Mouse (Mus musculus) MEL (cell line): Measurements from ENCODE around the gene Id2. TPM values are rescaled to one million over a fixed set of nuclear protein-coding genes. Genes with fewer than 3 reads are reported as not detected.

ENCODE experiments used
- DNase-seq: peaks from one replicate; pipeline ENCODE4 v3.0.0; 2011; ENCODE audit warnings: low read depth, low spot score
- H3K27ac ChIP-seq: 2 replicates; pipeline ENCODE4 v1.5.1; 2012; ENCODE audit warnings: low read depth, mild to moderate bottlenecking, control low read depth, low read length, moderate library complexity; ENCODE audit not compliant: control insufficient read depth
- H3K27me3 ChIP-seq, 2 experiments: fragments of 150-350 bp in 1 of 2; sonication (generic) in 1 of 2; 2 replicates each; pipeline ENCODE4 v1.6.1; 2012; ENCODE audit warnings: low read length in 2 of 2, mild to moderate bottlenecking in 2 of 2, improper control_type of control experiment in 1 of 2, moderate library complexity in 1 of 2; ENCODE audit not compliant: insufficient read depth in 2 of 2, control insufficient read depth in 1 of 2
- H3K36me3 ChIP-seq, 2 experiments: 2 replicates each; pipeline ENCODE4 v1.6.1; 2012 to 2014; ENCODE audit warnings: low read length in 2 of 2, improper control_type of control experiment in 1 of 2, inconsistent platforms in 1 of 2, mild to moderate bottlenecking in 1 of 2; ENCODE audit not compliant: insufficient read depth in 2 of 2, control insufficient read depth in 1 of 2
- H3K4me1 ChIP-seq, 2 experiments: fragments of 150-350 bp in 1 of 2; sonication (generic) in 1 of 2; 2 replicates each; pipeline ENCODE4 v1.6.1; 2012; ENCODE audit warnings: low read length in 2 of 2, improper control_type of control experiment in 1 of 2, mild to moderate bottlenecking in 1 of 2; ENCODE audit not compliant: insufficient read depth in 2 of 2, control insufficient read depth in 1 of 2
- H3K4me3 ChIP-seq, 2 experiments: fragments of 150-350 bp in 1 of 2; sonication (generic) in 1 of 2; 2 replicates each; pipeline ENCODE4 v1.5.1; 2012; ENCODE audit warnings: low read depth in 2 of 2, low read length in 2 of 2, mild to moderate bottlenecking in 2 of 2, moderate library complexity in 2 of 2, control low read depth in 1 of 2, improper control_type of control experiment in 1 of 2; ENCODE audit not compliant: control insufficient read depth in 1 of 2, insufficient read depth in 1 of 2
- H3K79me2 ChIP-seq: 2 replicates; pipeline ENCODE4 v1.6.1; 2012; ENCODE audit warnings: mild to moderate bottlenecking, low read length, moderate library complexity; ENCODE audit not compliant: control insufficient read depth, poor library complexity, insufficient read depth
- H3K9ac ChIP-seq: 2 replicates; pipeline ENCODE4 v1.6.1; 2012; ENCODE audit warnings: low read depth, mild to moderate bottlenecking, control low read depth, low read length, moderate library complexity; ENCODE audit not compliant: control insufficient read depth, poor library complexity, severe bottlenecking
- H3K9me3 ChIP-seq: fragments of 150-350 bp; sonication (generic); replicated peaks from 2 replicates; pipeline ENCODE4 v1.6.1; 2012; ENCODE audit warnings: mild to moderate bottlenecking, low read length, improper control_type of control experiment, moderate library complexity; ENCODE audit not compliant: insufficient read depth
- BHLHE40 ChIP-seq: IDR thresholded peaks from 2 replicates; pipeline ENCODE4 v1.6.1; 2012; ENCODE audit warnings: low read depth, mild to moderate bottlenecking, inconsistent platforms, low read length, improper control_type of control experiment, borderline replicate concordance
- CHD2 ChIP-seq: IDR thresholded peaks from 2 replicates; pipeline ENCODE4 v1.6.1; 2011; ENCODE audit warnings: low read length, improper control_type of control experiment
- ELF1 ChIP-seq: IDR thresholded peaks from 2 replicates; pipeline ENCODE4 v1.6.1; 2014; ENCODE audit warnings: low read depth, mild to moderate bottlenecking, inconsistent platforms, low read length, improper control_type of control experiment, moderate library complexity
- EP300 ChIP-seq, 2 experiments: IDR thresholded peaks; 2 replicates each; pipeline ENCODE4 v1.6.1; 2011; ENCODE audit warnings: improper control_type of control experiment in 2 of 2, low read length in 2 of 2, low read depth in 1 of 2, mild to moderate bottlenecking in 1 of 2
- ETS1 ChIP-seq: IDR thresholded peaks from 2 replicates; pipeline ENCODE4 v1.6.1; 2012; ENCODE audit warnings: low read depth, mild to moderate bottlenecking, inconsistent platforms, low read length, improper control_type of control experiment, moderate library complexity
- KAT2A ChIP-seq: conservative IDR thresholded peaks from 2 replicates; pipeline ENCODE4 v1.6.1; 2012; ENCODE audit warnings: low read depth, low read length, improper control_type of control experiment, inconsistent platforms
- MAX ChIP-seq: IDR thresholded peaks from 2 replicates; pipeline ENCODE4 v1.6.1; 2011; ENCODE audit warnings: low read length, improper control_type of control experiment
- MAZ ChIP-seq: IDR thresholded peaks from 2 replicates; pipeline ENCODE4 v1.6.1; 2012; ENCODE audit warnings: low read depth, mild to moderate bottlenecking, inconsistent platforms, low read length, improper control_type of control experiment
- MYB ChIP-seq: IDR thresholded peaks from 2 replicates; pipeline ENCODE4 v1.6.1; 2011; ENCODE audit warnings: mild to moderate bottlenecking, low read depth, low read length, improper control_type of control experiment
- MYC ChIP-seq: IDR thresholded peaks from 2 replicates; pipeline ENCODE4 v1.6.1; 2011; ENCODE audit warnings: low read depth, mild to moderate bottlenecking, low read length, improper control_type of control experiment, moderate library complexity
- NELFE ChIP-seq: IDR thresholded peaks from 2 replicates; pipeline ENCODE4 v1.6.1; 2011; ENCODE audit warnings: low read depth, low read length, improper control_type of control experiment
- POLR2A ChIP-seq, 2 experiments: IDR thresholded peaks; 2 replicates each; pipeline ENCODE4 v1.6.1; 2011 to 2012; ENCODE audit warnings: low read length in 2 of 2, mild to moderate bottlenecking in 2 of 2, control low read depth in 1 of 2, improper control_type of control experiment in 1 of 2, low read depth in 1 of 2, moderate library complexity in 1 of 2; ENCODE audit not compliant: control insufficient read depth in 1 of 2, insufficient read depth in 1 of 2, poor library complexity in 1 of 2
- POLR2AphosphoS2 ChIP-seq: IDR thresholded peaks from 2 replicates; pipeline ENCODE4 v1.6.1; 2011; ENCODE audit warnings: low read length, improper control_type of control experiment
- POLR2AphosphoS5 ChIP-seq: IDR thresholded peaks from 2 replicates; pipeline ENCODE4 v1.6.1; 2012; ENCODE audit warnings: low read depth, borderline replicate concordance, mild to moderate bottlenecking, inconsistent platforms, low read length, moderate library complexity, mixed read lengths
- RAD21 ChIP-seq: IDR thresholded peaks from 2 replicates; pipeline ENCODE4 v1.6.1; 2011; ENCODE audit warnings: mild to moderate bottlenecking, low read depth, low read length, improper control_type of control experiment
- RCOR1 ChIP-seq: IDR thresholded peaks from 2 replicates; pipeline ENCODE4 v1.6.1; 2012; ENCODE audit warnings: low read depth, mild to moderate bottlenecking, inconsistent platforms, low read length, improper control_type of control experiment
- SIN3A ChIP-seq: IDR thresholded peaks from 2 replicates; pipeline ENCODE4 v1.6.1; 2012; ENCODE audit warnings: low read length, improper control_type of control experiment, inconsistent platforms
- SMC3 ChIP-seq: IDR thresholded peaks from 2 replicates; pipeline ENCODE4 v1.6.1; 2011; ENCODE audit warnings: low read depth, low read length, improper control_type of control experiment
- TAL1 ChIP-seq: IDR thresholded peaks from 2 replicates; pipeline ENCODE4 v1.6.1; 2012; ENCODE audit warnings: mild to moderate bottlenecking, inconsistent platforms, low read length, moderate library complexity, mixed read lengths
- TBP ChIP-seq: IDR thresholded peaks from 2 replicates; pipeline ENCODE4 v1.8.0; 2011; ENCODE audit warnings: low read depth, low read length, improper control_type of control experiment
- TCF12 ChIP-seq: IDR thresholded peaks from 2 replicates; pipeline ENCODE4 v1.6.1; 2014; ENCODE audit warnings: low read depth, mild to moderate bottlenecking, inconsistent platforms, low read length, improper control_type of control experiment, moderate library complexity
- ZC3H11A ChIP-seq: IDR thresholded peaks from 2 replicates; pipeline ENCODE4 v1.6.1; 2012; ENCODE audit warnings: low read depth, mild to moderate bottlenecking, inconsistent platforms, low read length, improper control_type of control experiment
- ZNF384 ChIP-seq: IDR thresholded peaks from 2 replicates; pipeline ENCODE4 v1.6.1; 2012; ENCODE audit warnings: low read depth, mild to moderate bottlenecking, inconsistent platforms, low read length, improper control_type of control experiment
- polyA plus RNA-seq, 2 experiments: library from polyadenylated mRNA; stranded (reverse) in 1 of 2; unstranded in 1 of 2; fragments of >175 nt in 1 of 2; fragments of >200 nt in 1 of 2; gene quantifications; 2 replicates each; pipeline versions ENCODE4 v1.2.1 to v1.2.4; 2012; ENCODE audit warnings: low replicate concordance in 2 of 2, low read depth in 1 of 2; ENCODE audit not compliant: insufficient read length in 2 of 2, insufficient read depth in 1 of 2, missing spikeins in 1 of 2
- total RNA-seq: library from RNA; depleted of rRNA; stranded (reverse); fragments of 300-350 nt; gene quantifications from 2 replicates; pipeline ENCODE4 v1.2.3, GENCODE M21; 2012

Gene Id2
- total and polyA plus RNA-seq, 3 experiments: 5.8 to 9.1 TPM; not detected in 1

- no peaks in the 10 kb centered on the region for H3K36me3 ChIP-seq
- TF ChIP-seq EP300 (IDR thresholded peaks at IDR 0.05; ENCODE audit: low read depth in 1 of 2, low read length in 2 of 2) (no peak), ETS1 (no peak), RAD21 (no peak), RCOR1 (no peak), KAT2A (no peak), ZC3H11A (no peak), MYB (no peak), ELF1 (no peak), SIN3A (no peak)
- TF ChIP-seq, all 39 proteins: peak for 0
- Histone ChIP-seq H3K9me3 (no peaks in the 10 kb centered on the region), H3K79me2 (no peaks in the 10 kb centered on the region), H3K9ac (no peak overlapping the region), H3K4me3 (no peak overlapping the region), H3K4me1 (no peaks in the 10 kb centered on the region), H3K27me3 (no peaks in the 10 kb centered on the region), H3K27ac (no peak overlapping the region)
- no peak for DNase-seq
These were observed 43.2 kb upstream of the Id2 start for GRCm38 (mm10) chr12:25140115-25140514.

DNA sequence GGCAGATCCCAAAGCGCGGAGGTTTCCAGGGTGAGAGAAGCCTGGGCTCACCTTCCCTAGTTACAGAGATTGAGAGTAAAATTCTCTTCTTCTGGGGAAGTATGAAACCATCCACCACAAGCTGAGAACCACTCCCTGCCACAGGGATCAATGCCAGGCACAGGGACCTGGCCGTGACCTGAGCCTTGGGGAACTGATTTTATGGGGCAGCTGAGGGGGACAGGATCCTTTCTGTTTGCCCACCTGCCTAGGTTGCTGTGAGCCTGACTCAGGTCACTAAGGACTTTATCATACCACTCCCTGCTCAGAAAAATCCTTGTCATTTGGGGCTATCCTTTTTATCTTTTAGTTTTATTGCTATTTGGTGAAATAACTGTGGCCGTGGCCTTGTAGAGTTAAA is 41.7 kb upstream of the Id2 start:
- H3K27me3 ChIP-seq: no peaks in the 10 kb centered on the region
- H3K79me2 ChIP-seq: no peaks in the 10 kb centered on the region
- H3K4me1 ChIP-seq: no peaks in the 10 kb centered on the region
- H3K9me3 ChIP-seq: no peaks in the 10 kb centered on the region
- H3K27ac ChIP-seq: no peak overlapping the region
- TF ChIP-seq CHD2: no peak
- TF ChIP-seq TCF12: no peak
- TF ChIP-seq TBP: no peak
- no peak for TF ChIP-seq SMC3
- TF ChIP-seq ZNF384: no peak
- TF ChIP-seq NELFE: no peak
- no peak for TF ChIP-seq ZC3H11A
- no peak for TF ChIP-seq POLR2AphosphoS2
- TF ChIP-seq, all 39 proteins: peak for 0
- H3K4me3 ChIP-seq: no peak overlapping the region
- no peak overlapping the region for H3K9ac ChIP-seq
- no peaks in the 10 kb centered on the region for H3K36me3 ChIP-seq
- no peak for DNase-seq

- Histone ChIP-seq H3K9me3 (no peaks in the 10 kb centered on the region), H3K4me1 (no peaks in the 10 kb centered on the region), H3K4me3 (no peak overlapping the region), H3K79me2 (no peaks in the 10 kb centered on the region), H3K27ac (no peak overlapping the region), H3K27me3 (no peaks in the 10 kb centered on the region), H3K36me3 (no peaks in the 10 kb centered on the region), H3K9ac (no peak overlapping the region)
- DNase-seq: no peak
- TF ChIP-seq MAX: no peak
- TF ChIP-seq MAZ: no peak
- no peak for TF ChIP-seq POLR2A (IDR thresholded peaks at IDR 0.05; ENCODE audit: control insufficient read depth in 1 of 2, insufficient read depth in 1 of 2, low read depth in 1 of 2, low read length in 2 of 2, poor library complexity in 1 of 2)
- TF ChIP-seq MYC: no peak
- TF ChIP-seq TAL1: no peak
- no peak for TF ChIP-seq BHLHE40
- TF ChIP-seq SMC3: no peak
- TF ChIP-seq SIN3A: no peak
- no peak for TF ChIP-seq POLR2AphosphoS5
These were observed 35.1 kb upstream of the Id2 start for GRCm38 (mm10) chr12:25132046-25132445.
